Mouse (Mus musculus) megakaryocyte, embryonic 14.5 days (primary cell): ENCODE measurements at regions not wholly inside any gene's neighbourhood (a gene's known extent, or its start where the extent isn't known, plus 50 kb on each side); places are given as distances from the start of the nearest gene placed in this dataset.

ENCODE experiments used
- FLI1 ChIP-seq: IDR thresholded peaks from 2 replicates; pipeline ENCODE4 v1.6.1; 2012; ENCODE audit warnings: low read length, inconsistent platforms, mixed read lengths
- GATA1 ChIP-seq: IDR thresholded peaks from 3 replicates; pipeline ENCODE4 v1.6.1; 2012; ENCODE audit warnings: mixed read lengths, low read length, inconsistent platforms, borderline replicate concordance

DNA sequence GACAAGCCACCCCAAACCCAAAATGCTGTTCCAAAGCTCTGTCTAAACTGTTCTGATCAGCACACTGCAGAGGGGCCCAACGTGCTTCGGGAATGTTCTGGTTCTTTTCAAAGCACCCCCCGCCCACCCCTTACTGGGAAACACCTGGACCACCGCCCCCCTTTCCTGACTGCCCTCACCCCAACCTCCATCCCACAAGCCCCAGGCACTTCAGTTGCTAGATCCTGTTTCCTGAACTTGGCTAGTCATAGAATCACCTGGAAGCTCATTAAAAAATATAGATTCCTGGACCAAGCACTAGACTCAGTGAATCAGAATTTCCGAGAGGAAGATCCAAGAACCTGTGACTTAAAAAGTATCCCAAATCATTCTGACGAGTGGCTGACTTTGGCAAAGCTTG, 80.9 kb upstream of the Rgma start:
- TF ChIP-seq GATA1 (no peak), FLI1 (no peak)
